ENCODE assay signal across 9 mouse cellular contexts in genomic region chr2:60089528-60090247, GRCm38 (mm10).
DNase-seq lines count a peak whose midpoint lies in the region; ATAC-seq and TF ChIP-seq lines count a peak whose summit lies in the region.
"Had no signal": no experiment of that assay in that cellular context is flagged by ENCODE, and none has a peak within 500 bp of the region (broad histone marks: within the 10 kb centered on the region; RNA-seq: fewer than 3 reads in every experiment).

No protein-coding gene starts in this region.

- H3K79me2 ChIP-seq in liver, adult 2 months (ENCODE audit: control insufficient read depth, insufficient read depth, low read length) = peaks cover 14% of the 10 kb centered on the region

- WGBS in liver, adult 2 months = 41% methylated on average over 15 of the region's 15 CpGs
- 31% methylated on average over 15 of the region's 15 CpGs for WGBS in forebrain, embryonic 15.5 days
- 23% methylated on average over 15 of the region's 15 CpGs for WGBS in kidney, embryonic 16.5 days
- WGBS in neural tube, embryonic 13.5 days = 27% methylated on average over 15 of the region's 15 CpGs
- WGBS in cerebellum, adult 2 months = 65% methylated on average over 15 of the region's 15 CpGs

- no peaks in the 10 kb centered on the region for H3K27me3 ChIP-seq in liver, adult 2 months (ENCODE audit: control insufficient read depth, insufficient read depth, low read length)
- H3K27me3 ChIP-seq in forebrain, embryonic 15.5 days = no peaks in the 10 kb centered on the region
- no peaks in the 10 kb centered on the region for H3K27me3 ChIP-seq in kidney, embryonic 16.5 days (ENCODE audit: insufficient read depth, low read length)
- no peaks in the 10 kb centered on the region for H3K27me3 ChIP-seq in neural tube, embryonic 13.5 days
- H3K27me3 ChIP-seq in cerebellum, adult 2 months (ENCODE audit: control insufficient read depth, insufficient read depth, low read length) = no peaks in the 10 kb centered on the region
- H3K27me3 ChIP-seq: limb, embryonic 13.5 days had no signal

- H3K27ac ChIP-seq in liver, adult 2 months (replicated peaks; ENCODE audit: insufficient read depth, low read depth, low read length) = no peak overlapping the region; the same call in 1 of the 2 replicates
- peak overlapping the region; percentile 46; the same call in 1 of the 2 replicates for H3K27ac ChIP-seq in forebrain, embryonic 15.5 days (replicated peaks)
- peak overlapping the region; percentile 60 for H3K27ac ChIP-seq in kidney, embryonic 16.5 days (ENCODE audit: low read length)
- peak overlapping the region; percentile 73 for H3K27ac ChIP-seq in neural tube, embryonic 13.5 days (replicated peaks)
- H3K27ac ChIP-seq in cerebellum, adult 2 months (ENCODE audit: insufficient read depth, low read length) = no peak overlapping the region
- H3K27ac ChIP-seq: limb, embryonic 13.5 days had no signal

- no peaks in the 10 kb centered on the region for H3K36me3 ChIP-seq in liver, adult 2 months (ENCODE audit: control insufficient read depth, insufficient read depth, low read length)
- no peaks in the 10 kb centered on the region for H3K36me3 ChIP-seq in forebrain, embryonic 15.5 days
- peaks cover 5% of the 10 kb centered on the region; the same call in 1 of the 2 replicates for H3K36me3 ChIP-seq in kidney, embryonic 16.5 days (ENCODE audit: insufficient read depth, low read length)
- no peaks in the 10 kb centered on the region for H3K36me3 ChIP-seq in neural tube, embryonic 13.5 days

- H3K4me3 ChIP-seq in liver, adult 2 months (ENCODE audit: insufficient read depth, low read depth, low read length) = peak overlapping the region; percentile 10
- H3K4me3 ChIP-seq in forebrain, embryonic 15.5 days = no peak overlapping the region
- peak overlapping the region; percentile 23 for H3K4me3 ChIP-seq in kidney, embryonic 16.5 days (ENCODE audit: low read length)
- H3K4me3 ChIP-seq in neural tube, embryonic 13.5 days = peak overlapping the region; percentile 17
- no peak overlapping the region for H3K4me3 ChIP-seq in cerebellum, adult 2 months (replicated peaks; ENCODE audit: insufficient read depth, low read depth, low read length)
- H3K4me3 ChIP-seq: limb, embryonic 13.5 days had no signal

- peak overlapping the region; percentile 15; the same call in 1 of the 2 replicates for H3K4me2 ChIP-seq in forebrain, embryonic 15.5 days (replicated peaks)
- H3K4me2 ChIP-seq in kidney, embryonic 16.5 days (replicated peaks; ENCODE audit: low read depth, low read length) = peak overlapping the region; percentile 48
- H3K4me2 ChIP-seq in neural tube, embryonic 13.5 days = peak overlapping the region; percentile 47
- H3K4me2 ChIP-seq: limb, embryonic 13.5 days had no signal

- peak; percentile 69 for DNase-seq in liver, adult 2 months (ENCODE audit: extremely low read depth, low read depth, low spot score)
- DNase-seq in liver = no peak
- no peak for DNase-seq in urinary bladder, postnatal 10 days (ENCODE audit: low spot score)
- no peak for DNase-seq in cerebellum, adult 2 months
- DNase-seq in ovary, adult 18-20 months (ENCODE audit: low spot score) = no peak

- peak; percentile 50; the same call in 1 of the 2 replicates for ATAC-seq in forebrain, embryonic 15.5 days (replicated peaks)
- peak; percentile 69; the same call in 1 of the 2 replicates for ATAC-seq in kidney, embryonic 16.5 days (ENCODE audit: low FRiP score, low TSS enrichment)
- peak; percentile 75 for ATAC-seq in neural tube, embryonic 13.5 days (ENCODE audit: low read depth)

- no peak for TF ChIP-seq CTCF in liver, adult 2 months (IDR thresholded peaks at IDR 0.05; ENCODE audit: low read depth, low read length)
- TF ChIP-seq CTCF in cerebellum, adult 2 months (IDR thresholded peaks at IDR 0.05; ENCODE audit: borderline replicate concordance, insufficient read depth, low read depth, low read length) = no peak

- H3K9me3 ChIP-seq in forebrain, embryonic 15.5 days = no peaks in the 10 kb centered on the region
- no peaks in the 10 kb centered on the region for H3K9me3 ChIP-seq in kidney, embryonic 16.5 days (ENCODE audit: low read length)
- no peaks in the 10 kb centered on the region for H3K9me3 ChIP-seq in neural tube, embryonic 13.5 days
- H3K9me3 ChIP-seq: limb, embryonic 13.5 days had no signal

- TF ChIP-seq POLR2A in liver, adult 2 months (IDR thresholded peaks at IDR 0.05; ENCODE audit: extremely low read depth, insufficient read depth, low read length) = no peak
- no peak for TF ChIP-seq POLR2A in cerebellum, adult 2 months (IDR thresholded peaks at IDR 0.05; ENCODE audit: borderline replicate concordance, insufficient read depth, low read length)

- H3K4me1 ChIP-seq in liver, adult 2 months (ENCODE audit: control insufficient read depth, insufficient read depth, low read length) = peaks cover 8% of the 10 kb centered on the region; the same call in 1 of the 2 replicates
- peaks cover 9% of the 10 kb centered on the region; the same call in 1 of the 2 replicates for H3K4me1 ChIP-seq in forebrain, embryonic 15.5 days
- H3K4me1 ChIP-seq in kidney, embryonic 16.5 days (ENCODE audit: insufficient read depth, low read length) = peaks cover 10% of the 10 kb centered on the region
- peaks cover 14% of the 10 kb centered on the region for H3K4me1 ChIP-seq in neural tube, embryonic 13.5 days (replicated peaks)
- H3K4me1 ChIP-seq in cerebellum, adult 2 months (ENCODE audit: control insufficient read depth, insufficient read depth, low read length) = peaks cover 9% of the 10 kb centered on the region; the same call in 1 of the 2 replicates

- peak overlapping the region; percentile 29; the same call in 1 of the 2 replicates for H3K9ac ChIP-seq in liver, adult 2 months (ENCODE audit: low read depth, low read length)
- H3K9ac ChIP-seq in forebrain, embryonic 15.5 days (replicated peaks) = no peak overlapping the region
- H3K9ac ChIP-seq in kidney, embryonic 16.5 days (replicated peaks; ENCODE audit: low read length) = no peak overlapping the region; the same call in 1 of the 2 replicates
- peak overlapping the region; percentile 56 for H3K9ac ChIP-seq in neural tube, embryonic 13.5 days
- H3K9ac ChIP-seq: limb, embryonic 13.5 days had no signal

Comparison
In these comparisons a context has a peak if more than half of its experiments do, and no peak if none do; other contexts are left out.
1. H3K27ac ChIP-seq: peak in forebrain, embryonic 15.5 days (single experiment), kidney, embryonic 16.5 days (single experiment) and neural tube, embryonic 13.5 days (single experiment); none in liver, adult 2 months (single experiment) and cerebellum, adult 2 months (single experiment).
2. H3K4me3 ChIP-seq: peak in liver, adult 2 months (single experiment), kidney, embryonic 16.5 days (single experiment) and neural tube, embryonic 13.5 days (single experiment); none in forebrain, embryonic 15.5 days (single experiment) and cerebellum, adult 2 months (single experiment).
3. H3K9ac ChIP-seq: peak in liver, adult 2 months (single experiment) and neural tube, embryonic 13.5 days (single experiment); none in forebrain, embryonic 15.5 days (single experiment) and kidney, embryonic 16.5 days (single experiment).
4. Peak in every context shown above with its lines, with median percentiles within 50 percentile points of each other: ATAC-seq and H3K4me2 ChIP-seq.